ENCODE assay signal across 8 mouse cellular contexts in genomic region chr11:100711783-100712615, GRCm38 (mm10). TPM values are rescaled to one million over a fixed set of nuclear protein-coding genes. Genes with fewer than 3 reads are reported as not detected.
DNase-seq lines count a peak whose midpoint lies in the region; ATAC-seq and TF ChIP-seq lines count a peak whose summit lies in the region.

TSS of gene Kat2a (minus strand) at chr11:100712465.

- H3K4me2 ChIP-seq in embryonic facial prominence, embryonic 11.5 days (ENCODE audit: low read depth, low read length): peak within 1 kb of the TSS; percentile 81
- H3K4me2 ChIP-seq in limb, embryonic 14.5 days (replicated peaks; ENCODE audit: low read depth, low read length, severe bottlenecking): peak within 1 kb of the TSS; percentile 72
- H3K4me2 ChIP-seq in midbrain, embryonic 16.5 days (ENCODE audit: low read length): peak within 1 kb of the TSS; percentile 70
- peak within 1 kb of the TSS; percentile 53 for H3K4me2 ChIP-seq in stomach, embryonic 14.5 days (replicated peaks; ENCODE audit: low read depth, low read length)

- DNase-seq in 3134 (ENCODE audit: extremely low read depth, insufficient read length, low spot score): peak; percentile 85
- DNase-seq in adrenal gland, postnatal 14 days: peak; percentile 93
- DNase-seq in embryonic facial prominence, embryonic 11.5 days (ENCODE audit: low spot score): peak; percentile 93
- peak; percentile 89 to 90 for DNase-seq in heart, adult 18-20 months
- peak; percentile 91 for DNase-seq in kidney, adult 2 months
- peak; percentile 93 for DNase-seq in limb, embryonic 14.5 days (ENCODE audit: low spot score)

- TF ChIP-seq POLR2A in kidney, adult 2 months (IDR thresholded peaks at IDR 0.05; ENCODE audit: low read depth, low read length): no peak
- TF ChIP-seq POLR2A in limb, embryonic 14.5 days (IDR thresholded peaks at IDR 0.05; ENCODE audit: borderline replicate concordance, extremely low read depth, insufficient read depth, insufficient read length): peak; percentile 81; the same call in 1 of the 2 replicates

- no peak for TF ChIP-seq CTCF in kidney, adult 2 months (conservative IDR thresholded peaks at IDR 0.05; ENCODE audit: insufficient read depth, insufficient read length, low read depth, low read length)

- H3K27me3 ChIP-seq in embryonic facial prominence, embryonic 11.5 days (ENCODE audit: control insufficient read depth, insufficient read depth, low read length): no peaks in the 10 kb centered on the region
- no peaks in the 10 kb centered on the region for H3K27me3 ChIP-seq in kidney, adult 2 months (replicated peaks; ENCODE audit: control insufficient read depth, insufficient read depth, low read length)
- H3K27me3 ChIP-seq in limb, embryonic 14.5 days (ENCODE audit: control insufficient read depth, insufficient read depth, low read length): no peaks in the 10 kb centered on the region
- no peaks in the 10 kb centered on the region; the same call in 1 of the 2 replicates for H3K27me3 ChIP-seq in midbrain, embryonic 16.5 days (ENCODE audit: control insufficient read depth, insufficient read depth, low read depth, low read length)
- no peaks in the 10 kb centered on the region for H3K27me3 ChIP-seq in stomach, embryonic 14.5 days (ENCODE audit: control insufficient read depth, insufficient read depth, low read length)

- H3K27ac ChIP-seq in embryonic facial prominence, embryonic 11.5 days (replicated peaks; ENCODE audit: low read depth, low read length): peak within 1 kb of the TSS; percentile 88
- peak within 1 kb of the TSS; percentile 67; the same call in 1 of the 2 replicates for H3K27ac ChIP-seq in kidney, adult 2 months (ENCODE audit: insufficient read depth, low read depth, low read length)
- H3K27ac ChIP-seq in limb, embryonic 14.5 days (replicated peaks; ENCODE audit: low read depth, low read length): peak within 1 kb of the TSS; percentile 59; the same call in 1 of the 2 replicates
- H3K27ac ChIP-seq in midbrain, embryonic 16.5 days (ENCODE audit: low read length): peak within 1 kb of the TSS; percentile 73
- H3K27ac ChIP-seq in stomach, embryonic 14.5 days (ENCODE audit: low read length): peak within 1 kb of the TSS; percentile 74; the same call in 1 of the 2 replicates

- H3K4me1 ChIP-seq in embryonic facial prominence, embryonic 11.5 days (ENCODE audit: control insufficient read depth, insufficient read depth, low read length): peaks cover 9% of the 10 kb centered on the region
- H3K4me1 ChIP-seq in kidney, adult 2 months (ENCODE audit: control insufficient read depth, insufficient read depth, low read length): peaks cover 4% of the 10 kb centered on the region; the same call in 1 of the 2 replicates
- H3K4me1 ChIP-seq in limb, embryonic 14.5 days (ENCODE audit: control insufficient read depth, insufficient read depth, low read length): peaks cover 23% of the 10 kb centered on the region
- peaks cover 23% of the 10 kb centered on the region for H3K4me1 ChIP-seq in midbrain, embryonic 16.5 days (ENCODE audit: control insufficient read depth, insufficient read depth, low read length)
- peaks cover 14% of the 10 kb centered on the region for H3K4me1 ChIP-seq in stomach, embryonic 14.5 days (ENCODE audit: control insufficient read depth, insufficient read depth, low read length)

- peak; percentile 85 for ATAC-seq in embryonic facial prominence, embryonic 11.5 days (replicated peaks; ENCODE audit: insufficient number of reproducible peaks, low FRiP score, low TSS enrichment, low read depth)
- peak; percentile 92 for ATAC-seq in limb, embryonic 14.5 days (ENCODE audit: low FRiP score, low read depth)
- ATAC-seq in midbrain, embryonic 16.5 days: peak; percentile 93
- peak; percentile 86 for ATAC-seq in stomach, embryonic 14.5 days (ENCODE audit: insufficient number of reproducible peaks, insufficient read depth, low FRiP score, low read depth)

- 2% methylated on average over 48 of the region's 48 CpGs for WGBS in embryonic facial prominence, embryonic 11.5 days
- WGBS in kidney, adult 2 months: 2% methylated on average over 48 of the region's 48 CpGs
- WGBS in limb, embryonic 14.5 days: 2% methylated on average over 40 of the region's 48 CpGs
- 2% methylated on average over 37 of the region's 48 CpGs for WGBS in midbrain, embryonic 16.5 days
- WGBS in stomach, embryonic 14.5 days: 2% methylated on average over 48 of the region's 48 CpGs

- peak within 1 kb of the TSS; percentile 89 for H3K4me3 ChIP-seq in embryonic facial prominence, embryonic 11.5 days (ENCODE audit: low read depth, low read length)
- peak within 1 kb of the TSS; percentile 85 for H3K4me3 ChIP-seq in kidney, adult 2 months (ENCODE audit: insufficient read depth, low read depth, low read length)
- peak within 1 kb of the TSS; percentile 98 for H3K4me3 ChIP-seq in limb, embryonic 14.5 days (replicated peaks; ENCODE audit: low read length)
- peak within 1 kb of the TSS; percentile 75 for H3K4me3 ChIP-seq in midbrain, embryonic 16.5 days (ENCODE audit: low read depth, low read length)
- H3K4me3 ChIP-seq in stomach, embryonic 14.5 days (ENCODE audit: low read depth, low read length): peak within 1 kb of the TSS; percentile 86

- peaks cover 3% of the 10 kb centered on the region for H3K36me3 ChIP-seq in embryonic facial prominence, embryonic 11.5 days (replicated peaks; ENCODE audit: control insufficient read depth, insufficient read depth, low read depth, low read length)
- peaks cover under 1% of the 10 kb centered on the region; the same call in 1 of the 2 replicates for H3K36me3 ChIP-seq in kidney, adult 2 months (ENCODE audit: control insufficient read depth, insufficient read depth, low read length)
- H3K36me3 ChIP-seq in limb, embryonic 14.5 days (ENCODE audit: control insufficient read depth, insufficient read depth, low read length): peaks cover 56% of the 10 kb centered on the region
- H3K36me3 ChIP-seq in midbrain, embryonic 16.5 days (ENCODE audit: control insufficient read depth, insufficient read depth, low read length): peaks cover 17% of the 10 kb centered on the region
- peaks cover 44% of the 10 kb centered on the region for H3K36me3 ChIP-seq in stomach, embryonic 14.5 days (ENCODE audit: control insufficient read depth, insufficient read depth, low read length)

- H3K9me3 ChIP-seq in embryonic facial prominence, embryonic 11.5 days (replicated peaks; ENCODE audit: control insufficient read depth, low read length): no peaks in the 10 kb centered on the region
- no peaks in the 10 kb centered on the region for H3K9me3 ChIP-seq in limb, embryonic 14.5 days (ENCODE audit: control insufficient read depth, low read length)
- no peaks in the 10 kb centered on the region for H3K9me3 ChIP-seq in midbrain, embryonic 16.5 days (replicated peaks; ENCODE audit: control insufficient read depth, low read length, poor library complexity, severe bottlenecking)
- H3K9me3 ChIP-seq in stomach, embryonic 14.5 days (ENCODE audit: control insufficient read depth, low read depth, low read length): no peaks in the 10 kb centered on the region

- peak within 1 kb of the TSS; percentile 97 for H3K9ac ChIP-seq in embryonic facial prominence, embryonic 11.5 days (replicated peaks; ENCODE audit: low read length)
- peak within 1 kb of the TSS; percentile 94 for H3K9ac ChIP-seq in limb, embryonic 14.5 days (ENCODE audit: low read depth, low read length, severe bottlenecking)
- H3K9ac ChIP-seq in midbrain, embryonic 16.5 days (ENCODE audit: low read depth, low read length): peak within 1 kb of the TSS; percentile 84
- H3K9ac ChIP-seq in stomach, embryonic 14.5 days (replicated peaks; ENCODE audit: low read depth, low read length): peak within 1 kb of the TSS; percentile 74

RNA-seq across cellular contexts. Expression of gene Kat2a, which starts in this region (rescaled TPM):
- 39.9 and 44.6 TPM in 2 replicates for total RNA-seq in adrenal gland, postnatal 14 days (2021)
- 49.9 and 55.9 TPM in 2 replicates for polyA plus RNA-seq in embryonic facial prominence, embryonic 11.5 days (2014; fragmentation: Nextera tagmentation; extraction: Ambion mirVana)
- 10 to 100 TPM; 12.2 to 14.7 TPM for total RNA-seq in heart, adult 18-20 months (2021)
- polyA plus RNA-seq in kidney, adult 2 months (2012; rRNA removed): 25.9 and 29.0 TPM in 2 replicates
- 70.8 and 78.1 TPM in 2 replicates for polyA plus RNA-seq in limb, embryonic 14.5 days (2012; rRNA removed)
- polyA plus RNA-seq in limb, embryonic 14.5 days (2014; fragmentation: Nextera tagmentation; extraction: Ambion mirVana): 55.8 and 57.4 TPM in 2 replicates
- polyA plus RNA-seq in midbrain, embryonic 16.5 days (2015; fragmentation: Nextera tagmentation; extraction: Ambion mirVana): 64.9 and 65.9 TPM in 2 replicates
- polyA plus RNA-seq in stomach, embryonic 14.5 days (2014; fragmentation: Nextera tagmentation; extraction: Ambion mirVana): 50.7 and 51.7 TPM in 2 replicates

Comparison
In these comparisons a context has a peak if more than half of its experiments do, and no peak if none do; other contexts are left out.
1. Peak in every context shown above with its lines: DNase-seq, ATAC-seq, H3K4me3 ChIP-seq and H3K27ac ChIP-seq.